Mouse (Mus musculus) MEL (cell line): Measurements from ENCODE around the gene Slc12a4. TPM values are rescaled to one million over a fixed set of nuclear protein-coding genes. Genes with fewer than 3 reads are reported as not detected.

Experiments used
- DNase-seq: peaks from one replicate; pipeline ENCODE4 v3.0.0; 2011; ENCODE audit warnings: low read depth, low spot score
- H3K27ac ChIP-seq: 2 replicates; pipeline ENCODE4 v1.5.1; 2012; ENCODE audit warnings: low read depth, mild to moderate bottlenecking, control low read depth, low read length, moderate library complexity; ENCODE audit not compliant: control insufficient read depth
- H3K27me3 ChIP-seq, 2 experiments: fragments of 150-350 bp in 1 of 2; sonication (generic) in 1 of 2; 2 replicates each; pipeline ENCODE4 v1.6.1; 2012; ENCODE audit warnings: low read length in 2 of 2, mild to moderate bottlenecking in 2 of 2, improper control_type of control experiment in 1 of 2, moderate library complexity in 1 of 2; ENCODE audit not compliant: insufficient read depth in 2 of 2, control insufficient read depth in 1 of 2
- H3K36me3 ChIP-seq, 2 experiments: 2 replicates each; pipeline ENCODE4 v1.6.1; 2012 to 2014; ENCODE audit warnings: low read length in 2 of 2, improper control_type of control experiment in 1 of 2, inconsistent platforms in 1 of 2, mild to moderate bottlenecking in 1 of 2; ENCODE audit not compliant: insufficient read depth in 2 of 2, control insufficient read depth in 1 of 2
- H3K4me1 ChIP-seq, 2 experiments: fragments of 150-350 bp in 1 of 2; sonication (generic) in 1 of 2; 2 replicates each; pipeline ENCODE4 v1.6.1; 2012; ENCODE audit warnings: low read length in 2 of 2, improper control_type of control experiment in 1 of 2, mild to moderate bottlenecking in 1 of 2; ENCODE audit not compliant: insufficient read depth in 2 of 2, control insufficient read depth in 1 of 2
- H3K4me3 ChIP-seq, 2 experiments: fragments of 150-350 bp in 1 of 2; sonication (generic) in 1 of 2; 2 replicates each; pipeline ENCODE4 v1.5.1; 2012; ENCODE audit warnings: low read depth in 2 of 2, low read length in 2 of 2, mild to moderate bottlenecking in 2 of 2, moderate library complexity in 2 of 2, control low read depth in 1 of 2, improper control_type of control experiment in 1 of 2; ENCODE audit not compliant: control insufficient read depth in 1 of 2, insufficient read depth in 1 of 2
- H3K79me2 ChIP-seq: 2 replicates; pipeline ENCODE4 v1.6.1; 2012; ENCODE audit warnings: mild to moderate bottlenecking, low read length, moderate library complexity; ENCODE audit not compliant: control insufficient read depth, poor library complexity, insufficient read depth
- H3K9ac ChIP-seq: 2 replicates; pipeline ENCODE4 v1.6.1; 2012; ENCODE audit warnings: low read depth, mild to moderate bottlenecking, control low read depth, low read length, moderate library complexity; ENCODE audit not compliant: control insufficient read depth, poor library complexity, severe bottlenecking
- H3K9me3 ChIP-seq: fragments of 150-350 bp; sonication (generic); replicated peaks from 2 replicates; pipeline ENCODE4 v1.6.1; 2012; ENCODE audit warnings: mild to moderate bottlenecking, low read length, improper control_type of control experiment, moderate library complexity; ENCODE audit not compliant: insufficient read depth
- BHLHE40 ChIP-seq: IDR thresholded peaks from 2 replicates; pipeline ENCODE4 v1.6.1; 2012; ENCODE audit warnings: low read depth, mild to moderate bottlenecking, inconsistent platforms, low read length, improper control_type of control experiment, borderline replicate concordance
- CHD1 ChIP-seq: IDR thresholded peaks from 2 replicates; pipeline ENCODE4 v1.6.1; 2012; ENCODE audit warnings: low read depth, mild to moderate bottlenecking, inconsistent platforms, low read length, improper control_type of control experiment
- CHD2 ChIP-seq: IDR thresholded peaks from 2 replicates; pipeline ENCODE4 v1.6.1; 2011; ENCODE audit warnings: low read length, improper control_type of control experiment
- ELF1 ChIP-seq: IDR thresholded peaks from 2 replicates; pipeline ENCODE4 v1.6.1; 2014; ENCODE audit warnings: low read depth, mild to moderate bottlenecking, inconsistent platforms, low read length, improper control_type of control experiment, moderate library complexity
- EP300 ChIP-seq, 2 experiments: IDR thresholded peaks; 2 replicates each; pipeline ENCODE4 v1.6.1; 2011; ENCODE audit warnings: improper control_type of control experiment in 2 of 2, low read length in 2 of 2, low read depth in 1 of 2, mild to moderate bottlenecking in 1 of 2
- GATA1 ChIP-seq: IDR thresholded peaks from 2 replicates; pipeline ENCODE4 v1.6.1; 2011; ENCODE audit warnings: low read depth, low read length, improper control_type of control experiment
- HCFC1 ChIP-seq: IDR thresholded peaks from 2 replicates; pipeline ENCODE4 v1.6.1; 2012; ENCODE audit warnings: low read depth, mild to moderate bottlenecking, inconsistent platforms, low read length, improper control_type of control experiment, moderate library complexity
- KAT2A ChIP-seq: conservative IDR thresholded peaks from 2 replicates; pipeline ENCODE4 v1.6.1; 2012; ENCODE audit warnings: low read depth, low read length, improper control_type of control experiment, inconsistent platforms
- MAFK ChIP-seq: IDR thresholded peaks from 2 replicates; pipeline ENCODE4 v1.6.1; 2011; ENCODE audit warnings: low read depth, mild to moderate bottlenecking, low read length, improper control_type of control experiment, borderline replicate concordance
- MXI1 ChIP-seq: IDR thresholded peaks from 2 replicates; pipeline ENCODE4 v1.6.1; 2011; ENCODE audit warnings: mild to moderate bottlenecking, low read depth, low read length, improper control_type of control experiment
- MYB ChIP-seq: IDR thresholded peaks from 2 replicates; pipeline ENCODE4 v1.6.1; 2011; ENCODE audit warnings: mild to moderate bottlenecking, low read depth, low read length, improper control_type of control experiment
- NELFE ChIP-seq: IDR thresholded peaks from 2 replicates; pipeline ENCODE4 v1.6.1; 2011; ENCODE audit warnings: low read depth, low read length, improper control_type of control experiment
- NRF1 ChIP-seq: IDR thresholded peaks from 2 replicates; pipeline ENCODE4 v1.6.1; 2014; ENCODE audit warnings: low read depth, mild to moderate bottlenecking, inconsistent platforms, low read length, improper control_type of control experiment, moderate library complexity; ENCODE audit not compliant: poor library complexity, insufficient read depth, severe bottlenecking
- POLR2A ChIP-seq, 2 experiments: IDR thresholded peaks; 2 replicates each; pipeline ENCODE4 v1.6.1; 2011 to 2012; ENCODE audit warnings: low read length in 2 of 2, mild to moderate bottlenecking in 2 of 2, control low read depth in 1 of 2, improper control_type of control experiment in 1 of 2, low read depth in 1 of 2, moderate library complexity in 1 of 2; ENCODE audit not compliant: control insufficient read depth in 1 of 2, insufficient read depth in 1 of 2, poor library complexity in 1 of 2
- POLR2AphosphoS2 ChIP-seq: IDR thresholded peaks from 2 replicates; pipeline ENCODE4 v1.6.1; 2011; ENCODE audit warnings: low read length, improper control_type of control experiment
- RAD21 ChIP-seq: IDR thresholded peaks from 2 replicates; pipeline ENCODE4 v1.6.1; 2011; ENCODE audit warnings: mild to moderate bottlenecking, low read depth, low read length, improper control_type of control experiment
- RCOR1 ChIP-seq: IDR thresholded peaks from 2 replicates; pipeline ENCODE4 v1.6.1; 2012; ENCODE audit warnings: low read depth, mild to moderate bottlenecking, inconsistent platforms, low read length, improper control_type of control experiment
- TBP ChIP-seq: IDR thresholded peaks from 2 replicates; pipeline ENCODE4 v1.8.0; 2011; ENCODE audit warnings: low read depth, low read length, improper control_type of control experiment
- UBTF ChIP-seq: IDR thresholded peaks from 2 replicates; pipeline ENCODE4 v1.6.1; 2012; ENCODE audit warnings: low read depth, mild to moderate bottlenecking, inconsistent platforms, low read length, improper control_type of control experiment, moderate library complexity, borderline replicate concordance; ENCODE audit not compliant: insufficient read depth
- USF1 ChIP-seq: IDR thresholded peaks from 2 replicates; pipeline ENCODE4 v1.6.1; 2014; ENCODE audit warnings: low read depth, mild to moderate bottlenecking, inconsistent platforms, low read length, improper control_type of control experiment, moderate library complexity
- ZC3H11A ChIP-seq: IDR thresholded peaks from 2 replicates; pipeline ENCODE4 v1.6.1; 2012; ENCODE audit warnings: low read depth, mild to moderate bottlenecking, inconsistent platforms, low read length, improper control_type of control experiment
- polyA plus RNA-seq, 2 experiments: library from polyadenylated mRNA; stranded (reverse) in 1 of 2; unstranded in 1 of 2; fragments of >175 nt in 1 of 2; fragments of >200 nt in 1 of 2; gene quantifications; 2 replicates each; pipeline versions ENCODE4 v1.2.1 to v1.2.4; 2012; ENCODE audit warnings: low replicate concordance in 2 of 2, low read depth in 1 of 2; ENCODE audit not compliant: insufficient read length in 2 of 2, insufficient read depth in 1 of 2, missing spikeins in 1 of 2
- total RNA-seq: library from RNA; depleted of rRNA; stranded (reverse); fragments of 300-350 nt; gene quantifications from 2 replicates; pipeline ENCODE4 v1.2.3, GENCODE M21; 2012; rRNA removed

Gene Slc12a4
- total and polyA plus RNA-seq, 3 experiments, result 25.6 to 32.3 TPM; not detected in 1

DNA sequence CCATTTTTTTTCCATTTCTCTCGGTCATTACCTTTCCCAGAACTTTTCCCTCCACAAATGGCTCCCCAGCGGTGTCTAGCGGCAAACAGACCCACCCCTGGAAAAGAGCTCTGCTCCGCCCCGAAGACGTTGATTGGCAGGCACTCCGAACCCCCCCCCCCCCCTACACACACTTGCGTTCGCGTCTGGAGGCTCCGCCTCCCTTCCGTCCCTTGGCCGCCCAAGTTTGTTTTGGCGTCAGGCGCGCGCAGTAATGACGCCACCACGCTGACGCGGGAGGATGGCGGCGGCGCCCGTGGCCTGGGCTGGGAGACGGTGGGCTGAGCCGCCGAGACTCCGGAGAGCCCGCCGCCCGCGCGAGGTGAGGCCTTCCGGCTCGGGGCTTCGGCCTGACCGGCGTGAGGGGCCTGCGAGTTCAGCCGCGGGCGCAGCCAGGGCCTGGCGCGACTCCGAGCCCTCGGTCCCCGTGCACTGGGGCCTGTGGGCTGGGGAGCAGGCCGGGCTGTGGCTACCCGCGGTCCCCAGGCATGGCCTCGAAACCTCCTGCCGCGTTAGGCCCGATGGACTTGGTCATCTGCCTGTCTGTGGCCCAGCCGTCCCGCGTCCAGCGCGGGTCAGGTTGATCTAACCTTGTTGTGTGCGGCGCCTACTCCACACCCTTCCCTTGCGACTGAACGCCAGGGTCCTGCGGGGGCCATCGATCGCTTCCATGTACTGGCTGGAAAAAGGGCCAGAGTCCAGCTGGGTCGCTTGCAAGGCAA, 65.5 kb downstream of the Slc12a4 start, which contains the start of gene Pskh1 (continued):
- TF ChIP-seq ZC3H11A (0 out of 2 replicates have a peak, but pooled peaks have one; percentile 21), RCOR1 (no peak), NRF1 (peak; percentile 38; the same call in 1 of the 2 replicates), MAFK (no peak)

DNA sequence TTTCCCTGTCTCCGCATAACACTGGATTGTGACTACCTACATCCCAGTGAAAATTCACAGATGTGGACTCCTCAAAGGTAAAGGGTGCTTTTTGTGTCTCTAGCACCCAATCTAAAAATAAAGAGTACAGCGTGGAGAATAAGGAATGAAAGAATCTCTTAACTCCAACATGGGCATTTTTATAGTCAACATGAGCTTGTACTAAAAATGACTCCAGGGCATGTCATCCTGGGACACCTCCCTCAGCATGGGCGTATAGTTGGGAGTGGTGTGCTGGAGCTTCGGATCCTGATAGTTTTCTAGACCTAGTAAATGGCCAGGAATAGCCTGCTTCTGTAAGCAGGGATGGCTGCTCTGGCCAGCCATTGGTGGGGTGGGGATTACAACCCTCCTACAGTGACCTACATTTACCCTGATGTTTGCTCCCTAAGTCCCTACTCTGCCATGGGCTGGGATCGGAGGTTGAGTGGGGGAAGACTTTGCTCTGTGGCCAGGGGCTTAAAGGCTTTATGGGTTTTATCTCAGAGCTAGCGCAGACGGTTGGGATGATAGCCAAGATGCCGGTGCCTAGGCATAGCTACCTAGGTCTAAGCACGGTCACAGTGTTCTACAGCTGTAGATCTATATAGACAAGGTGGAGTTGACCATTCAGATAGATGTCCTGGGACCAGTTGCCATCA, 68.0 kb downstream of the Slc12a4 start:
- Histone ChIP-seq H3K27me3 (no peaks in the 10 kb centered on the region), H3K79me2 (peaks cover 6% of the 10 kb centered on the region; the same call in 1 of the 2 replicates), H3K27ac (no peak overlapping the region), H3K4me1 (peaks cover 5 to 8% of the 10 kb centered on the region in 2 experiments), H3K9ac (no peak overlapping the region), H3K9me3 (no peaks in the 10 kb centered on the region), H3K36me3 (peaks cover 0 to 6% of the 10 kb centered on the region in 2 experiments; a peak in 2 of 4 replicates), H3K4me3 (no peak overlapping the region)
- TF ChIP-seq CHD2 (no peak), MXI1 (no peak), NELFE (no peak), UBTF (no peak), GATA1 (no peak), EP300 (IDR thresholded peaks at IDR 0.05; ENCODE audit: low read depth in 1 of 2, low read length in 2 of 2) (no peak), HCFC1 (no peak), ELF1 (no peak), BHLHE40 (no peak), MYB (no peak), POLR2A (IDR thresholded peaks at IDR 0.05; ENCODE audit: control insufficient read depth in 1 of 2, insufficient read depth in 1 of 2, low read depth in 1 of 2, low read length in 2 of 2, poor library complexity in 1 of 2) (no peak), TBP (no peak), USF1 (no peak), POLR2AphosphoS2 (no peak), KAT2A (no peak), RAD21 (no peak), CHD1 (no peak)
- no peak for DNase-seq

Other genes starting within 250 kb of the Slc12a4 start
- 7.0 and 8.3 TPM in 2 replicates for gene Gfod2, start 207.4 kb downstream of the Slc12a4 start, total RNA-seq
- gene Gfod2, start 207.4 kb downstream of the Slc12a4 start, polyA plus RNA-seq, result 1 to 10 TPM in 1 of 2 experiments, not detected in 1; 7.0 TPM
- 7.4 and 7.7 TPM in 2 replicates for gene Ranbp10, start 138.7 kb downstream of the Slc12a4 start, total RNA-seq
- 10 to 100 TPM in 1 of 2 experiments, not detected in 1; 22.1 TPM for gene Ranbp10, start 138.7 kb downstream of the Slc12a4 start, polyA plus RNA-seq
- not detected in 2 replicates for gene Tsnaxip1, start 138.4 kb downstream of the Slc12a4 start, total RNA-seq
- gene Tsnaxip1, start 138.4 kb downstream of the Slc12a4 start, polyA plus RNA-seq, result under 1 TPM in 1 of 2 experiments, not detected in 1; 0.10 TPM
- 14.2 and 15.7 TPM in 2 replicates for gene Cenpt, start 112.8 kb downstream of the Slc12a4 start, total RNA-seq
- gene Cenpt, start 112.8 kb downstream of the Slc12a4 start, polyA plus RNA-seq, result 10 to 100 TPM in 1 of 2 experiments, not detected in 1; 26.5 TPM
- 41.9 and 48.8 TPM in 2 replicates for gene Thap11, start 111.0 kb downstream of the Slc12a4 start, total RNA-seq
- gene Thap11, start 111.0 kb downstream of the Slc12a4 start, polyA plus RNA-seq, result 10 to 100 TPM in 1 of 2 experiments, not detected in 1; 51.4 TPM
- gene Nutf2, start 105.5 kb downstream of the Slc12a4 start, total RNA-seq, result 167 and 198 TPM in 2 replicates
- gene Nutf2, start 105.5 kb downstream of the Slc12a4 start, polyA plus RNA-seq, result 10 to 100 TPM in 1 of 2 experiments, not detected in 1; 28.0 TPM
- 44.5 and 46.1 TPM in 2 replicates for gene Edc4, start 85.2 kb downstream of the Slc12a4 start, total RNA-seq
- gene Edc4, start 85.2 kb downstream of the Slc12a4 start, polyA plus RNA-seq, result 10 to 100 TPM in 1 of 2 experiments, not detected in 1; 72.1 TPM
- not detected in 2 replicates for gene Nrn1l, start 72.5 kb downstream of the Slc12a4 start, total RNA-seq
- under 1 TPM in 1 of 2 experiments, not detected in 1; 0.39 TPM for gene Nrn1l, start 72.5 kb downstream of the Slc12a4 start, polyA plus RNA-seq
- gene Pskh1, start 65.7 kb downstream of the Slc12a4 start, total RNA-seq, result 11.5 and 12.9 TPM in 2 replicates
- 10 to 100 TPM in 1 of 2 experiments, not detected in 1; 26.2 TPM for gene Pskh1, start 65.7 kb downstream of the Slc12a4 start, polyA plus RNA-seq
- gene Ctrl, start 32.2 kb downstream of the Slc12a4 start, total RNA-seq, result 0.69 and 1.5 TPM in 2 replicates
- 1 to 10 TPM in 1 of 2 experiments, not detected in 1; 3.0 TPM for gene Ctrl, start 32.2 kb downstream of the Slc12a4 start, polyA plus RNA-seq
- gene Psmb10, start 27.7 kb downstream of the Slc12a4 start, total RNA-seq, result 228 and 275 TPM in 2 replicates
- 100 to 1,000 TPM in 1 of 2 experiments, not detected in 1; 193 TPM for gene Psmb10, start 27.7 kb downstream of the Slc12a4 start, polyA plus RNA-seq
- 0.78 and 1.1 TPM in 2 replicates for gene Lcat, start 22.7 kb downstream of the Slc12a4 start, total RNA-seq
- gene Lcat, start 22.7 kb downstream of the Slc12a4 start, polyA plus RNA-seq, result 1 to 10 TPM in 1 of 2 experiments, not detected in 1; 2.5 TPM
- gene Dpep3, start 13.3 kb upstream of the Slc12a4 start, total RNA-seq, result not detected in 2 replicates
- under 1 TPM in 1 of 2 experiments, not detected in 1; 0.11 TPM for gene Dpep3, start 13.3 kb upstream of the Slc12a4 start, polyA plus RNA-seq
- 8.6 and 9.2 TPM in 2 replicates for gene Dus2, start 25.2 kb upstream of the Slc12a4 start, total RNA-seq
- 10 to 100 TPM in 1 of 2 experiments, not detected in 1; 11.9 TPM for gene Dus2, start 25.2 kb upstream of the Slc12a4 start, polyA plus RNA-seq
- gene Dpep2nb, start 39.9 kb upstream of the Slc12a4 start, total RNA-seq, result not detected in 2 replicates
- under 1 TPM in 1 of 2 experiments, not detected in 1; 0.14 TPM for gene Dpep2nb, start 39.9 kb upstream of the Slc12a4 start, polyA plus RNA-seq
- 23.4 and 29.9 TPM in 2 replicates for gene Ddx28, start 45.8 kb upstream of the Slc12a4 start, total RNA-seq
- gene Ddx28, start 45.8 kb upstream of the Slc12a4 start, polyA plus RNA-seq, result 10 to 100 TPM in 1 of 2 experiments, not detected in 1; 21.8 TPM
- 14.4 and 16.9 TPM in 2 replicates for gene Nfatc3, start 92.7 kb upstream of the Slc12a4 start, total RNA-seq
- 10 to 100 TPM; 50.2 to 59.3 TPM for gene Nfatc3, start 92.7 kb upstream of the Slc12a4 start, polyA plus RNA-seq
- 1.3 and 2.3 TPM in 2 replicates for gene Esrp2, start 170.9 kb upstream of the Slc12a4 start, total RNA-seq
- 1 to 10 TPM in 1 of 2 experiments, not detected in 1; 4.5 TPM for gene Esrp2, start 170.9 kb upstream of the Slc12a4 start, polyA plus RNA-seq
- 4.0 and 6.2 TPM in 2 replicates for gene Pla2g15, start 184.3 kb upstream of the Slc12a4 start, total RNA-seq
- 1 to 10 TPM in 1 of 2 experiments, not detected in 1; 9.4 TPM for gene Pla2g15, start 184.3 kb upstream of the Slc12a4 start, polyA plus RNA-seq
- 26.2 and 34.4 TPM in 2 replicates for gene Slc7a6, start 202.8 kb upstream of the Slc12a4 start, total RNA-seq
- 10 to 100 TPM in 1 of 2 experiments, not detected in 1; 48.2 TPM for gene Slc7a6, start 202.8 kb upstream of the Slc12a4 start, polyA plus RNA-seq
- 41.6 and 52.0 TPM in 2 replicates for gene Slc7a6os, start 244.8 kb upstream of the Slc12a4 start, total RNA-seq
- 10 to 100 TPM in 1 of 2 experiments, not detected in 1; 53.6 TPM for gene Slc7a6os, start 244.8 kb upstream of the Slc12a4 start, polyA plus RNA-seq
- 71.2 and 74.5 TPM in 2 replicates for gene Prmt7, start 244.8 kb upstream of the Slc12a4 start, total RNA-seq
- gene Prmt7, start 244.8 kb upstream of the Slc12a4 start, polyA plus RNA-seq, result 10 to 100 TPM in 1 of 2 experiments, not detected in 1; 63.3 TPM